Mouse (Mus musculus) kidney, adult 8-10 months (tissue): ENCODE measurements around the gene Bscl2.
"Not testable (repeated sequence)": the region's sequence is repeated elsewhere in the genome, so short reads cannot be mapped to it uniquely, and the experiment has no call there.

ENCODE experiments used
- DNase-seq, 2 experiments: peaks; one replicate each; pipeline ENCODE4 v3.0.0; 2022

Bscl2 gene

DNA sequence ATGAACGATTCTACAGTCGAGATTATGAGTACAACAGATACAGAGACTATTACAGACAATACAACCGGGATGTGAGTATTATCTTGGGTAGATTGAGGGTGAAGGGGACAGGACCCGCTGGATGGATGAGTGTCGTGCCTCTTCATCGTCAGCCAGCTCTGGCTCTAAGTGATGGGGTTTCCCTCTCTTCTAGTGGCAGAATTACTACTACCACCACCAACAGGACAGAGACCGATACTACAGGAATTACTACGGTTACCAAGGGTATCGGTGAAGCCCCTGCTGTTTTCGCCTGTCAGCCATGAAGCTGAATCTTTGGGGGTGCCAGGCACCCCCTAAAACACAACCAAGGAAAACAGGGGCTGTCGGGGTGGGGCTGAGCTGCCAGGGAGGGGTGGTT is 6.0 kb upstream of the Bscl2 start:
- no peak for DNase-seq

DNA sequence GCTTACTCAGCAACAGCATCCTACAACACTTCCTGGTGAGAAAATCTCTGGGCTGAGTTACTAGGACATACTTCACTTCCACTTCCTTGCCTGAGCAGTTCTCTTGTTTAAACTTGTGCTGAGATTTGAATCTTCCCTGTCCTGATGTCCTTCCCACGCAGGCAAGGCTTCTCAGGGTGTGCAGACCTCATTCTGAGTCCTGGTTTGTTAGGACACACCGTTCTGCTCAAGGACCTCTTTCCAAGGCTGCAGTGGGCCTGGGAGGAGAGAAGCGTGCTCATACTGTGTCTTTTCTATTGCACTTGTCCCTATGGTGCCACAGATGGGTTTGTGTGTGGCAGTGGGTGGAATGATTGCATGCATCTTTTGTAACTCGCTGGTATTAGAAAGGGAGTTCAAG is 4.3 kb upstream of the Bscl2 start:
- DNase-seq = no peak

DNA sequence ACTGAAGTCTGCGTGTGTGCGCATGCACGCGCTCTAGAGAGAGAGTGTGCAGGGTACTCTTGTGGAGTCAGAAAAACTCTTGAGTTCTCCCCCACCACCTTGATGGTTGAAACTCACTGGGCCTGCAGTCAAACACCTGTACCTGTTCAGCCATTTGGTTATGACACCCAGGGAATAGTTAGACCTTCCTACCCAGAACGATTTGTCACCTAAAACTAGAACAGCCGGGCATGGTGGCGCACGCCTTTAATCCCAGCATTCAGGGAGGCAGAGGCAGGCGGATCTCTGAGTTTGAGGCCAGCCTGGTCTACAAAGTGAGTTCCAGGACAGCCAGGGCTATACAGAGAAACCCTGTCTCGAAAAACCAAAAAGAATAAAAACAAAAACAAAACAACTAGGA is 940 bp upstream of the Bscl2 start:
- not testable (repeated sequence) for DNase-seq

DNA sequence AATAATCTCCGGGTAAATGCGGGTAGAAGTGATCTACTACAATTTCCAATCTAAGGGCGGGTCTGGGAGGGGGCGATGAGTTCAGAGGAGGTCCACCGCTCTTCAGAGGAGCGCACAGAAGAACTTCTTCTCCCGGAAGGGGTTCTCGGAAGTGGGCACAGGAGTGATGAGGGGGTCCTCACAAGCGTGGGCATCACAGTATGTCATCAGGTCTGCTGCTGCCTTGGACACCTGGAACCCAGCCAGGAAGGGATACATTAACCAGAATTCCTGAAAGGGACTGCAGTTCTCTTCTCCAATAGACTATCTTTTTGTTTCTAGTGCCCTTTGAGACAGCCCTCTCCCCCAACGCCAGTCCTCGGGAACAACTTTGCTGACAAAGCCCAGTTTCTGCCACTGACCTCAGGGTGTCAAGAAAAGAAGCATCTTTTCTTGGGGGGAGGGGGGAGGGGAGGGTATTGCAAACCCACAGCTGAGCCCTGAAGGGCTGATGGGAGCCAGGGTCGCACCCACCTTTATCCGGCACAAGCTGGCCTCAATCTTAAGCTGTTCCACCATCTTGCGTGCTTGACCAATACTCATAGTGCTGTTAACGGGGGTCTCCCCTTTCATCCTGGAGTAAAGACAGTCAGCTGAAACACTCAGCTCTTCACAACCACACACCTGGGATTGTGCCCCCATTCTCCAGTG is 919 bp downstream of the Bscl2 start:
- peak; percentile 73 to 76 for DNase-seq

DNA sequence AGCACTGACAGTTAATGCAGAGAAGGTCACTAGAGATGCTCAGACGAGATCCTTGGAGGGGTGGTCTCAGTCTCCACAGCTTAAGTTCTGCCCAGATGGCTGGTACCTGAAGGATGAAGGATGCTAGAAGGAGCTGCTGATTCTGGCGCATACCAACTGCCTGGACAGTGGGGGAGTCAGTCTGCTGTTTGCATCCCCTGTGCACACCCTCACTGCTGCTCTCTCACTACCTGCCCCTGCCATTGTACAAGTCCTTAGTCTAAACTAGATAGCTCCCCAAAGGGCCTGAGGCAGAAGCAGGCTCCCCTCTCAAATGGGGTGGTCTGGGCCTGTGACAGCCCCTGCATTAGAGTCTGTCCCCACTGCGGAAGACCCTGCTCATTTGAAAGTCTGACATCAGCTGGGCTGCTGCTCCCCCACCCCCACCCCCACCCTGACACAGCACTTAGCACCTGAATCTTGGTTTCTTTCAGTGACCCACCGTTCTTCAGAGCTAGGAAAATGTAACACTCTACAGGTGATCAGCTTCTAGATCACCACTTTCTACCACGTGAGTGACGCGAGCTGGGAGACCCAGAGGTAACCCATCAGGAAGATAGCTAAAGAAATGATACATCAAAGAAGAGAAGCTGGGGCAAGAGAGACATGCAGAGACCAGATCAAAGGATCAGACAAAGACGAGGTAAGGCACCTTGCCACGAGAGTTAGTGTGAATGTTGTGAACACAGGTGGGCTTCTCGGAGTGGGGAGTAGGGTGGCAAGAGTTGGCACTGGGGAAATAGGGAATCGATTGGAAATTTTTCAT is 2.0 kb downstream of the Bscl2 start, which contains the start of gene Gng3:
Gene Gng3 (minus strand): TSS at position 92 of the 805 bp plus-strand sequence.
- no peak for DNase-seq

DNA sequence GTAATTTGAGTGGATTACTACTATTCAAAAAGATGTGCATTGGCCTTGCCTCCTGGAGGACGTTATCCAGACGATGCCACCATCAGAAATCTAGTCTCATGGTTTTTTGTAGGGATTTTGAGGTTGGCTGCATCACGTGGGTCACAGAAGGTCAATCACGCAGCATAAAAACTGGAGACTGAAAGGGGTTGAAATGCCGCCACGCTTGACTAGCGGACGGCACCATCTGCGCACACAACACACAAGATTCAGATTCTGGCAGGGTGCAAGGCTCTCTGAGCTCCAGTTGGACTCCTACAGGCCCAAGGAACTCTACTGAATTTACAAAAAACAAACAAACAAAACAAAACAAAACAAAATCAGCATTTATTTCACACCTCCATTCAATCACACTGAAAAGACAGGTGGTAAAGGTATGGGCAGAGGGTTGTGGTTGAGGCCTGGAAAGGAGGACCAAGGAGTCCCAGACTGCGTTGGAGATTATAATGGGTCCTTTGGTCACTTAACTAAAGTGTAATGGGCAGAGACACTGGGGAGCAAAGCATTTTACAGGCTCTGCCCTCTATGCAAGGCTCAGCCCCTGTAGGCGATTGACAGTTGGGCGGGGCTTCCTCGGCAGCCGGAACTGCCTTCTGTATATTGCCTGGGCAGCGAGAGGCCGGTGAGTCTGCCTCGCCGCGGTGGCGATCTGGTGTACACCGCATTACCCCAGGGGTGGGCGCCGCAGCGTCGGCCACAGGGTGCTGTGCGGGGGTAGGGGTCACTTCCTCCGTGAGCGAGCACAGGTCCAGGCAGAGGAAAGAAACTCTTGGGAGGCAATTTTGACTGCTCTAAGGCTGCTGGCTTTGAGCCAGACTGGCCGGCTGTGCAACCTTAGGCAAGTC is 2.9 kb downstream of the Bscl2 start:
- DNase-seq = peak; percentile 79 to 86

DNA sequence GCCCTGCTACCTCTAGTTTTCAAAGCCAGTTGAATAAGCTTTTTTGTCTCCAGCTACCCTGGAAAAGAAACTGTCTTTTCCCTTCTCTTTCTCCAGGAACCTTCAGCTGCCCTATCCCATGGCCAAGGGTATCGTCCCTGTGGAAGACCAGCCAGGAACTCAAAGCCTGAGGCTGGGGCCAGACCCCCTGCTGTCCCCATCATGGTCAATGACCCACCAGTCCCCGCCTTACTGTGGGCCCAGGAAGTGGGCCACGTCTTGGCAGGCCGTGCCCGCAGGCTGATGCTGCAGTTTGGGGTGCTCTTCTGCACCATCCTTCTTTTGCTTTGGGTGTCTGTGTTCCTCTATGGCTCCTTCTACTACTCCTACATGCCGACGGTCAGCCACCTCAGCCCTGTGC is 3.7 kb downstream of the Bscl2 start:
- DNase-seq = no peak

DNA sequence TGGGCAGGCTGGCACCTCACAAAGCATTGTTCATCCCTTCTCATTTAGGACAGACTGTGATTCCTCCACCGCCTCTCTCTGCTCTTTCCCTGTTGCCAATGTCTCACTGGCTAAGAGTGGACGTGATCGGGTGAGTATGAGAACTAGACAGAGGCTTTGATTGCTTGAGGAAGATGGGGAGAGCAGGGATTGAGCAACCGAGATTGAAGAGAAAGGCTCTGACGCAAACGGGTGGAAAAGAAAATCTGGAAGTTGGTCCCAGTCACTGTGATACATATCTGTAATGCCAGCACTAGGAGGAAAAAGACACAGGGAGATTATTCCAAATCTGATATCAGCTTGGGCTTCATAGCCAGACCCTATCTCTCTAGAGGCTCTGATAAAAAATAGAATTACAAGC is 5.7 kb downstream of the Bscl2 start:
- DNase-seq = no peak

DNA sequence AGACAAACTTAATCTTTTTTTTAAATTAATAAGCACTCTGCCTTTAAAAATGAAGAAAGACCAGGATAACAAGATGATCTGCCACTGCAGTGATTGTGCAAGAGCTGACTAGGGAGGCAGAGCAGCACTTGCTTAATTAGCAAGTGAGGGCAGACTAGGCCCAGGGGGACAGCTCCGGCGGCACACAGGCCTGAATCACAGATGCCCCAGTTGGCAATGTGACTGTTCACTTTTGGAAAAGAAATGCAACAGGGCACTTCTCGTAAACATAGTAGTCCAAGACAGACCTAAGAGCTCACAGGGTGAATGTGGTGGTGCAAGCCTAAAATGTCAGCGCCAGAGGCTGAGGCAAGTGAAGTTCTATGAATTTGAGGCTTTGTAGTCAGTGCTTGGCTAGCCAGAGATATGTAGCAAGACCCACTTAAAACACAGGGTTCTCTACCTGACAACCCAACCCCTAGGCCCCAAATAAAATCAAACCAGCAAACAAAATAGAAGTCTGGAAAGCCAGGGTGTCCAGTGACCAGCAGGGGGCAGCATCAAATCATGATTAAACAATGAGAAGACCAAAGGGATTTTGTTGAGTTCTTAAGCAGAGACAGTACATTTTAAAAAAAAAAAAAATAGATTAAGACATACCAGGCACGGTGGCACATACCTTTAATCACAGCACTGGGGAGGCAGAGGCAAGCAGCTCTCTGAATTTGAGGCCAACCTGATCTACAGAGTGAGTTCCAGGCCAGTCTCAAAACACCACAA is 7.3 kb downstream of the Bscl2 start:
- peak; percentile 60 to 78 for DNase-seq

DNA sequence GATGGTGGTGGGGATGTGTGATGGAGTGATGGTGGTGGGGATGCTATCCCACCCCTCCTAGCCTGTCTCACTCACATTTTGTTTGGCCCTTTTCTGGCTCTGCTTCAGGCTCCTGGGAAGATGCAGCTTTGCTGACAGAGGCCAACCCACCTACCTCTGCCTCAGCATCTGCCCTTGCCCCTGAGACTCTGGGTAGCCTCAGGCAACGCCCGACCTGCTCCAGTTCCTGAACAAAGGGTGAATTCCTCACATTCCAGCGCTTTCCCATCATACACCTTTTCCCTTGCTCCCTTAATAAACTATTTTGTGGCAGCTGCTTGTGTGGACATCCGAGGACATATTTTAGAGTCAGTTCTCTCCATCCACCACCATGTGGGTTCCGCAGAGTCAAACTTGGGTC is 11.1 kb downstream of the Bscl2 start:
- DNase-seq = no peak

DNA sequence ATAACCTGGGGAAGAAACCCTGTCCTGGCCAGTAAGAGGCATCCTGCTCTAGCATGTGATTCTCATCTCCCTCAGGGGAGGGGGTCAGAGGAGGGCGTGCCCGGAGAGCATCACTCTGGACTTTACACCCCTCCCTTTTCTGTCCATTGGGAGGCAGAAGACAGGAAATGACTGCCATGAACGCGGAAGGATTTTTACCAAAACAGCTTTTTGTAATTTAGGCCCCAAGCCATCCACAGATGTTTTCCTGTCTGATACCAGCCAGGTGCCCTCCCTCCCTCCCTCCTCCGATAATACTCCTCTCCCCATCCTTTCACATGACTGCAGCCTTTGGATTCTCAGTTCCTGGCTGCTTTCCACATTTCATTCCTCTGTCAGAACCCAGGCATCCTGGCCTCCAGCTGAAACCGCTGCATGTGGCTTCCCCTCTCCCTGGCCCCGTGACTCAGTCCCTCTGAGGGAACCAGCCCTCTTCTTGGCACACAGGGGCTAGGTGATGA is 13.2 kb downstream of the Bscl2 start, which contains the start of gene Lrrn4cl:
Gene Lrrn4cl (plus strand): TSS at position 367 of the 500 bp plus-strand sequence.
- DNase-seq = no peak

DNA sequence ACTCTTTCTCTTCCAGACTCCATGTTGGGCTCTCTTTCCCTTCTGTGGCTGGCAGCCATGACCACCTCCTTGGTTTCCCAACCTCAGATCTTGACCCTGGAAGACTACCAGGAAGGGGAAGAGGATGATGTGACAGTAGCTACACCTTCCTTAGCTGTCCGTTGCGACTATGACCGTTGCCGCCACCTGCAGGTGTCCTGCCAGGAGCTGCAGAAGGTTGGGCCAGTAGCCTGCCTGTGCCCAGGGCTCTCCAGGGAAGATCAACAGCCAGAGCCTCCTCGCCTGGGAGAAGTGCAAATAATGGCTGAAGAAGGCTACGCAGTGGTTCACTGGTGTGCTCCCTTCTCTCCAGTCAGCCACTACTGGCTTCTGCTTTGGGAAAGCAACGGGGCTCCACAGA is 14.4 kb downstream of the Bscl2 start:
- no peak for DNase-seq

DNA sequence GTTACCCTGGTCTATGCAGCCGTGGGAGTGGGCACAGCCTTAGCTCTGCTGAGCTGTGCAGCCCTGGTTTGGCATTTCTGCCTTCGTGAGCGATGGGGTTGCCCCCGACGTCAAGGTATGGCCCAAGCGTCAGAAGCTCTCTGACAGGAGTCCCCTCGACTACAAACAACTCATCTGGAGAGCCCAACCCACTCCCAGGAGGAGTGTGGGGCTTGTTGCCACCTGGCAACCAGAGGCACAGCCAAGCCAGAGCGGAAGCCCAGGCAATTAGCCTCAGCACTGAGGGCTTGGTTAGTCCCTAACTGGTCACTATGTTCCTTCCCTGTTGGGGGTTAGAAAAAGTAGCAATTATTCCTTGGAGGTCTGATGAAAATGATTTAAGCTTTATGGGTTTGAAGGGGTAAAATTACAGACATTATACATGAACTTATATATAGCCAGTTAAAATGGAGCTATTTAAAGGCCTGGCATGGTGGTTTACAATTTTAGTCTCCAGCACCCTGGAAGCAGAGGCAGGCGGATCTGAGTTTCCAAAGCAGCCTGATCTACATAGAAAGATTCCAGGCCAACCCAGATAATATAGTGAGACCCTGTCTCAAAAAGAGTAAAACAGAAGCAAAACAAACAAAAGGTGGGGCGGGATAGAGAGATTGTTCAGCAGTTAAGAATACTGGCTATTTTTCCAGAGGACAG is 15.1 kb downstream of the Bscl2 start:
- no peak for DNase-seq

DNA sequence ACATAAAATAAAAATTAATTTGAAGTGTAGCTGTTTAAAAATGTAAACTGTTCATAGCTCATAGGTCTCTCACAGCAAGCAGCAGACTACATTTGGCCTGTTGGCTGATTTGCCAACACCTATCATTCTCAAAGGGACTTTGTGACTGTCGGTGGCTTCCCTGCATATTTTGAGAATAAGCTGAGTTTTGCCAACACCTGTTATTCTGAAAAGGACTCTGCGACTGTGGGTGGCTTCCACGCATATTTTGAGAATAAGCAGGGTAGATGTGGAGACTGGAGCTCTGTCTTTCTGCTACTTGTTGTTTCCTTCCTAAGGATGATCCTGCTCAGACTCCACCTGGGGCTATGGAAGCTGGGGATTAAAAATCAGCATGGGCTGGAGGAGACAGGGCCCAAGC is 15.8 kb downstream of the Bscl2 start:
- no peak for DNase-seq

DNA sequence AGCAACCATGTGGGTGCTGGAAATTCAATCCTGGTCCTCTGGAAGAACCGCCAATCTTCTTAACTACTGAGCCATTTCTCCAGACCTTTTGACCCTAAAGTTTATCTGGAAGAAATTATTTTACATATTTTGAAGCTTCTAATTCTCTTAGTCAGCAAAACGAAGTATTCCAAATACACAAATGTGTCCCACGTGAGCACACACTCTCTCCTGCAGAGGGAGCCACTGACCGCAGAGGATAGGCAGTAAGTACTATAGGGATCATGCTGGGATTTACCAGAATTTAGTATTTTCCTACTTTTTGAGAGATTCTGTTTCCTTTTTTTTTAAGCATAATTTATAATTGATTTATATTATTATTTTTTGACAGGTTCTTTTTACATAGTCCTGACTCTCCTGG is 20.4 kb downstream of the Bscl2 start:
- DNase-seq = peak; percentile 52 to 64

DNA sequence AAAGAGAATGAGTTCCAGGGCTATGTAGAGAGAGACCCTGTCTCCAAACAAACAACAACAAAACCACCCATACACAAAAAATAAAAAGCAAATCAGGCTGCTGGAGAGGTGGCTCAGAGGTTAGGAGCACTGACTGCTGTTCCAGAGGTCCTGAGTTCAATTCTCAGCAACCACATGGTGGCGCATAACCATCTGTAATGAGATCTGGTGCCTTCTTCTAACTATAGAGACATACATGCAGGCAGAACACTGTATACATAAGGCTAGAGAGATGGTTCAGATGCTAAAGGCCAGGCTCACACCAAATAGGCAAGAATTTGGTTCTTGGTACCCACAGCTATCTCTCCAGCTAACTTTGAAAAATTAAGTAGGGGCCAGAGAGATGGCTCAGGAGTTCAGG is 21.8 kb downstream of the Bscl2 start:
- DNase-seq = no peak

DNA sequence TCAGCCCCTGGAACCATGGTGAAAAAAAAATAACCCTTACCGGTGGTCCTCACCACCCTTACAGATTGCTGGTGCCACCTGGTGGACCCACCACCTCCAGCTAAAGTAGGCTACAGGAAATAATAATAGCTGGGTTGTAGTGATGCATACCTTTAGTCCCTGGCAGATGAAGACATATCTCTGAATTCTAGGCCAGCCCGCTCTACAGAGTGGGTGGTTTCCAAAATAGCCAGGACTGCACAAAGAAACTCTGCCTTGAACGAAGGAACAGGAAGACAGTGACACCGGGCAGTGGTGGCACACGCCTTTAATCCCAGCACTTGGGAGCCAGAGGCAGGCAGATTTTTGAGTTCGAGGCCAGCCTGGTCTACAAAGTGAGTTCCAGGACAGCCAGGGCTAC is 27.0 kb downstream of the Bscl2 start:
- DNase-seq = no peak

DNA sequence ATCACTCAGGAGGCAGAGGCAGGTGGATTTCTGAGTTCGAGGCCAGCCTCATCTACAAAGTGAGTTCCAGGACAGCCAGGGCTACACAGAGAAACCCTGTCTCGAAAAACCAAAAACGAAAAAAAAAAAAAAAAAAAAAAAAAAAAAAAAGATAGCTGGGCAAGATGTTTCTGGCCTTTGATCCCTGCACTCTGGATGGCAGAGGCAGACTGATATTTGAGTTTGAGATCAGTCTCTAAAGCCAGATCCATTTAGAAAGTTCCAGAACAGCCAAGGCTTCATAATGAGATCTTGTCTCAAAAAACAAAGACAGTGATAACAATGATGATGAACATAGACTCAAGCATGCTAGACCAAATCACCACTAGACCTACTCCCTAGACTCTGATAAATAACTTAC is 33.1 kb downstream of the Bscl2 start:
- DNase-seq = not testable (repeated sequence)

DNA sequence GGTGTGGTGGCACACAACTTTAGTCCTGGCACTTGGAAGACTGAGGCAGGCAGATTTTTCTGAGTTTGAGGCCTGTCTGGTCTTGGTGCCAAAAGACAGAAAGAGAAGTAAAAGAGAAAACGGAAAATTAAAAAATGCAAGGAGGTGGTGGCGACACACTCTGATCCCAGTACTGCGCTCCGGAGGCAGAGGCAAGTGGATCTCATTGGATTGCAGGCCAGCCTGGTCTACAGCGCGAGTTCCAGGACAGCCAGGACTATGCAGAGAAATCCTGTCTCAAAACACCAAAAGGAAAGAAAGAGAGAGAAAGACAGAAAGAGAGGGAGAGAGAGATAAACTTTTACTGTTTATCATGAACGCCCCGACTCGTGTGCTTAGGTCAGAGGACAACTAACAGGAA is 33.6 kb downstream of the Bscl2 start:
- DNase-seq = no peak

DNA sequence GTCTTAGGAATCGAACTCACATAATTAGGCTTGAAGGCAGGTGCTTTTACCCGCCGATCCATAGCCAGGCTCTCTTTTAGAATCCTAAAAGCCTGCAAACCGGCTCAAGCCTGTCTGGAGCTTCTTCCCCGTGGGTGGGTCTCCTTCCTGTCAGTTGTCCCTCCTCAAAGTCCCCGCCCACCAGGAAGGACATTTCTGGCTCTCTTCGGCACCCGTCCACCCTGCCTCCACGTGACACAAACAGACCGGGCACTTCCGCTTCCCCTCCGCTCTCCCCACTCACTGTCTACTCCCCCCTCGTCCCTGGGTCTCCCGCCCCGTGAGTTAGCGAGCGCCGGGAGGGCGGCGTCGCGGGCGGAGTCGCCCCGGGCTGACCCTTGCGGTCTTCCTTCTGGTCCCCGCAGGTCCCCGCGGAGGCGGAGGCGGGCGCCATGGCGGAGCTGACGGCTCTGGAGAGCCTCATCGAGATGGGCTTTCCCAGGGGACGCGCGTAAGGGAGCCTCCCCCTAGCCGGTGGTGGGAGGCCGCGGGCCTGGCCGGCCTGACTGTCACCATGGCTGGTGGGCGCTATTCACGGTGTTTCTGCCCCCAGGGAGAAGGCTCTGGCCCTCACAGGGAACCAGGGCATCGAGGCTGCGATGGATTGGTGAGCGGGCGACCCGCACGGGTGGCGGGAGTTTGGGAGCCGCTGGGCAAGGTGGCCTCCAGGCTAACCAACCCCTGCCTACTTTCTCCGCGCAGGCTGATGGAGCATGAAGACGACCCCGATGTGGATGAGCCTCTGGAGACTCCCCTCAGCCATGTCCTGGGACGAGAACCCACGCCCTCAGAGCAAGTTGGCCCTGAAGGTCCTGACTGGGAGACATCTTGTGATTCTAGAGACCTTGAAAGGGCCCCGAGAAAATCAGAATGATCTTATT is 34.3 kb downstream of the Bscl2 start, which contains the start of gene Ubxn1:
Gene Ubxn1 (plus strand): TSS at position 230 of the 920 bp plus-strand sequence.
- DNase-seq = peak; percentile 98
